Mouse (Mus musculus) limb, embryonic 10.5 days (tissue): ENCODE measurements around the gene Galnt6. TPM values are rescaled to one million over a fixed set of nuclear protein-coding genes. Genes with fewer than 3 reads are reported as not detected.
"Not testable (repeated sequence)": the region's sequence is repeated elsewhere in the genome, so short reads cannot be mapped to it uniquely, and the experiment has no call there.

ENCODE experiments used
- DNase-seq: peaks from one replicate; pipeline ENCODE4 v3.0.0-alpha.2; 2017; ENCODE audit warnings: low spot score
- H3K27ac ChIP-seq: fragments of 300-500 bp; sonication (generic); 2 replicates; pipeline ENCODE4 v1.5.1; 2016; ENCODE audit warnings: mild to moderate bottlenecking
- H3K27me3 ChIP-seq: fragments of 300-500 bp; sonication (generic); 2 replicates; pipeline ENCODE4 v1.6.1; 2016; ENCODE audit warnings: low read depth, mild to moderate bottlenecking; ENCODE audit not compliant: poor library complexity, severe bottlenecking
- H3K36me3 ChIP-seq: fragments of 300-500 bp; sonication (generic); 2 replicates; pipeline ENCODE4 v1.6.1; 2016; ENCODE audit warnings: mild to moderate bottlenecking, moderate library complexity
- H3K4me1 ChIP-seq: fragments of 300-500 bp; sonication (generic); 2 replicates; pipeline ENCODE4 v1.6.1; 2016
- H3K4me3 ChIP-seq: fragments of 300-500 bp; sonication (generic); 2 replicates; pipeline ENCODE4 v1.5.1; 2016; ENCODE audit warnings: mild to moderate bottlenecking, moderate library complexity
- H3K9me3 ChIP-seq: fragments of 300-500 bp; sonication (generic); replicated peaks from 2 replicates; pipeline ENCODE4 v1.6.1; 2016; ENCODE audit warnings: mild to moderate bottlenecking
- WGBS: fragments of 180-500 bp; shearing (Covaris S2); methylation state at CpG from one replicate; pipeline ENCODE4 v1.1.7; 2016; 5-methylcytosine and 5-hydroxymethylcytosine counted together
- polyA plus RNA-seq: library from polyadenylated mRNA; unstranded; fragments of >200 nt; fragmentation: Nextera tagmentation; extraction: Ambion mirVana; gene quantifications from 2 replicates; pipeline ENCODE4 v1.2.1, GENCODE M21; 2016

The Galnt6 gene
- 0.11 and 0.26 TPM in 2 replicates for polyA plus RNA-seq

- Histone ChIP-seq H3K27me3 (peaks cover 64% of the 10 kb centered on the region), H3K27ac (no peak within 1 kb of the TSS), H3K4me3 (peak within 1 kb of the TSS; percentile 50), H3K36me3 (no peaks in the 10 kb centered on the region), H3K9me3 (no peaks in the 10 kb centered on the region), H3K4me1 (peaks cover 17% of the 10 kb centered on the region)
- peak; percentile 64 for DNase-seq
- WGBS = 4% methylated on average over 57 of the region's 57 CpGs
Measured at GRCm38 (mm10) chr15:100729281-100729985, at the start of gene Galnt6. TSS of gene Galnt6 (minus strand) at chr15:100729376.

DNA sequence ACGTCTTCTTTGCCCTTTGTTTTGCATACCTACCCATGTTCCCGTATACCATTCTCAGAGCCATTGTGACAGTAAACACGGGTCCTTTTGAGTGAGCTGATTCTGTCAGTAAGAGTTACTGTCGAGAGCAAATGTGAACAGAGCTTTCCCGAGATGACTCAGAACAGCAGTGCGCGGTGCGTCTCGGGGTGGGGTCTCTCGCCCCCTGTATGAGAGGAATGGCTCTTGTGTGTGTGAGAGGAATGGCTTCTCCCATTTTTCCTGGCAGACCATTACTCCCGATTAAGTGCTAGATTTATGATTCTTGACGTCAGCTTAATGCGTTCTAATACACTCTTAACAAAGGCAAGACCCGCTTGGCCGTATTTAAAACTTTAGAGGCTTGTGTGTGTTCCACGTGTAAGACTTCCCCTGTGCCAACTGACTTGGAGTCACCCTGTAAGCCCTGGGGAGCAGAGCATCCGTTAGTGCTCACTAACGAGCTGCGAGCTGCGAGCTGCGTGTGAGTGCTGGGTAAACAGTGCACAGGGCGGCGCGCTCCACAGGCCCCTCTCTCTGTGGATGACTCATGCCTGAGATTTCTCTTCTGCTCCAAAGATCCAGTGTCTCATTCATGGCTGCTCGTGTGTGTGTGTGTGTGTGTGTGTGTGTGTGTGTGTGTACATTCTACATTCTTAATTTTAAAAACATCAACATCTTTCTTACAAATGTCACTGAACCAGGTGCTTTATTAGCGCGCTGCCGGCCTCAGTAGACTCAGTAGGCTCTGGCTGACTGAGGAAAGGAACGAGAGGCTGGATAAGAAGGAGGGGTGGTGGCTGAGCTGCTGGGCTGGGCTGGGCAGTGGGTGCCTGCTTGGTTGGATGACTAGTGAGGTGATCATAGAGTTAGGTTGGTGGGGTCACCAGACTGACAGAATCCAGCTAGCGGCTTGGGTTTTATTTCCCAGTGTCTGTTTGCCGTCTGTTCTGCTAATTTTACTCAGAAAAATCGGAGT is 48.1 kb upstream of the Galnt6 start:
- peak overlapping the region; percentile 33; the same call in 1 of the 2 replicates for H3K27ac ChIP-seq
- DNase-seq = no peak
- H3K9me3 ChIP-seq = no peaks in the 10 kb centered on the region
- no peaks in the 10 kb centered on the region for H3K36me3 ChIP-seq
- H3K4me3 ChIP-seq = no peak overlapping the region
- H3K4me1 ChIP-seq = peaks cover 59% of the 10 kb centered on the region
- 54% methylated on average over 32 of the region's 32 CpGs for WGBS
- H3K27me3 ChIP-seq = no peaks in the 10 kb centered on the region

DNA sequence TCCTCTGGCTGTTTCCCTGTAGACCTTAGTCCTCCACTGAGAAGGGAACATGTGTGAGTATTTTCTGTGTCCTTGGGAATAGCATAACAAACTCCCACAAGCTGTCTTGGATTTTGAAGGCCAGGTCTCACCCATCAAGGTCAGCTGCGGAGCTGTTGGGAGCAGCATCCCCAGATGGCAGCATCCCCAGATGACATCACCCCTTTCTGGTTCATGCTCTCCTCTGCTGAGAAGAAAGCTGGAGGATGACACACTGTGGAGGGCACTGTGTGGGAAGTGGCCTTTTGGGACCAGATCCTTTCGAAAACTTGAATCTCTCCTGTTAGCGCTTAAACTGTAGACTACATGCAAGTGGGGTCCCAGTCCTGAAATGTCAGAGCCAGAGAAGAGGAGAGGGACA is 47.2 kb upstream of the Galnt6 start:
- H3K9me3 ChIP-seq = no peaks in the 10 kb centered on the region
- peaks cover 59% of the 10 kb centered on the region for H3K4me1 ChIP-seq
- no peak overlapping the region for H3K4me3 ChIP-seq
- 95% methylated on average over 3 of the region's 3 CpGs for WGBS
- H3K27me3 ChIP-seq = no peaks in the 10 kb centered on the region
- no peaks in the 10 kb centered on the region for H3K36me3 ChIP-seq
- no peak for DNase-seq
- H3K27ac ChIP-seq = peak overlapping the region; percentile 6

GRCm38 (mm10) chr15:100775189-100776166 is 46.3 kb upstream of the Galnt6 start:
- no peaks in the 10 kb centered on the region for H3K27me3 ChIP-seq
- H3K9me3 ChIP-seq = no peaks in the 10 kb centered on the region
- H3K4me1 ChIP-seq = peaks cover 52% of the 10 kb centered on the region
- no peak overlapping the region for H3K4me3 ChIP-seq
- no peaks in the 10 kb centered on the region for H3K36me3 ChIP-seq
- 39% methylated on average over 19 of the region's 19 CpGs for WGBS
- peak overlapping the region; percentile 37 for H3K27ac ChIP-seq
- peak; percentile 44 for DNase-seq

GRCm38 (mm10) chr15:100773859-100774258 is 44.7 kb upstream of the Galnt6 start:
- 95% methylated on average over 6 of the region's 6 CpGs for WGBS
- not testable (repeated sequence) for H3K36me3 ChIP-seq, H3K27ac ChIP-seq, H3K9me3 ChIP-seq, DNase-seq, H3K4me3 ChIP-seq, H3K27me3 ChIP-seq
- H3K4me1 ChIP-seq = peaks cover 44% of the 10 kb centered on the region

DNA sequence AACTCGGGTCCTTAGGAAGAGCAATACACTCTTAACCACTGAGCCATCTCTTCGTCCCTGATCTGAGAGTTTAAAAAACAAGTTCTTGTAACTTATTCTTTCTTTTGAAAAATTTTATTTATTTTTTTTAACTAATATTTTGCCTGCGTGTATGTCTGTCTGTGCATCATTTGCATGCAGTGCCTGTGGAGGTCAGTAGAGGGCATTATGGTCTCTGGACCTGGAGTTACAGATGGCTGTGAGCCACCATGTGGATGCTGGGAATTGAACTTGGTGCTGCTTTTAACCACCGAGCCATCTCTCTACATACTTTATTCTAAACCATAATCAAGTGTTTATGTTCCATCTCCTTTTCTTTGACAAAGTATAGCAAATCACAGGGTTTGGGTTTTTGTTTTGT is 43.5 kb upstream of the Galnt6 start:
- WGBS = 89% methylated on average over 4 of the region's 4 CpGs
- no peak for DNase-seq
- H3K4me1 ChIP-seq = peaks cover 35% of the 10 kb centered on the region
- H3K27ac ChIP-seq = no peak overlapping the region
- no peaks in the 10 kb centered on the region for H3K36me3 ChIP-seq
- H3K27me3 ChIP-seq = no peaks in the 10 kb centered on the region
- no peak overlapping the region for H3K4me3 ChIP-seq
- no peaks in the 10 kb centered on the region for H3K9me3 ChIP-seq

DNA sequence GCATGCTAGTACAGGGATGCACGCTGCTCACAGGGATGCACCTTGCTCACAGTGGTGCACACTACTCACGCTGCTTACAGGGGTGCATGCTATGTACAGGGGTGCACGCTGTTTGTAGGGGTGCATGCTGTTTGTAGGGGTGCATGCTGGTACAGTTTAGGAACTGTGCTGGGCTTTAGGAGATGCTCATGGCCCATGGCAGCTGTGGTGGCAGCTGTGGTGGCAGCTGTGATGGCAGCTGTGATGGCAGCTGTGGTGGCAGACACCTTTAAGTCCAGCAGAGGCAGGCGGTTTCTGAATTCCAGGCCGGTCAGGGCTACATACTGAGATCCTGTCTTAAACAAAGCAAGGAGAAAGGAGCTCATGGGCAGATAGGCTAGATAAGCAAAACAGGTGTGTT is 41.2 kb upstream of the Galnt6 start:
- no peak for DNase-seq
- Histone ChIP-seq H3K4me3 (no peak overlapping the region), H3K4me1 (peaks cover 14% of the 10 kb centered on the region), H3K27ac (no peak overlapping the region), H3K36me3 (no peaks in the 10 kb centered on the region), H3K27me3 (no peaks in the 10 kb centered on the region), H3K9me3 (no peaks in the 10 kb centered on the region)
- 97% methylated on average over 5 of the region's 5 CpGs for WGBS

DNA sequence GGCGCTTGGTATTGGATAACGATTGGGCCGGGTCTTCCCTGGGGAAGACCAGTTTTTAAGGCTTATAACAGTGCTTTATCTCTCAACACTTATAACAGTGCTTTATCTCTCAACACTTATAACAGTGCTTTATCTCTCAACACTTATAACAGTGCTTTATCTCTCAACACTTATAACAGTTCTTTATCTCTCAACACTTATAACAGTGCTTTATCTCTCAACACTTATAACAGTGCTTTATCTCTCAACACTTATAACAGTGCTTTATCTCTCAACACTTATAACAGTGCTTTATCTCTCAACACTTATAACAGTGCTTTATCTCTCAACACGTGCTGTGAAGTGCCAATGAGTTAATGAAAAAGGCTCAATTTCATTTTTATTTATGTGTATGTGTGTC is 39.8 kb upstream of the Galnt6 start:
- H3K4me1 ChIP-seq, H3K9me3 ChIP-seq, H3K4me3 ChIP-seq, H3K27me3 ChIP-seq, H3K36me3 ChIP-seq, H3K27ac ChIP-seq, DNase-seq: not testable (repeated sequence)
- 87% methylated on average over 4 of the region's 4 CpGs for WGBS

DNA sequence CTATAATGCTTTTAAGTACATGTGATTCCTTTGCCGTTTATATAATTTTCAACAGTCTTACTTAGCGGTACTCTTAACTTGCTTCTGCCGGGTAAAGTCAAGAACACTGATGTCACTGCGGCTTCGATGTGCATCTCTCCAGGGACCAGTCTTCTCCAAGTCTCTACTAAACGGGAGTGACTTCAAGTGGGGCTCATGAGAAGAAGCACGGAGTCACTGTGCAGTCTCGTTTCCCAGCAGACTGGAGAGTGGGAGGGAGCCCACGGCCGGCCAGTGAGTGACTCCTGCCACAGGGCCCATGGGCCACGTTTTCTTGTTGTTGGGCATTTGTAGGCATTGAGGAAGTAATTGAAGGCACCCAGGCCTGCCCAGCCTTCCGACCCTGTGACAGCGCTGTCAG is 38.7 kb upstream of the Galnt6 start:
- Histone ChIP-seq H3K9me3 (no peaks in the 10 kb centered on the region), H3K4me1 (peaks cover 6% of the 10 kb centered on the region; the same call in 1 of the 2 replicates), H3K36me3 (no peaks in the 10 kb centered on the region), H3K4me3 (no peak overlapping the region), H3K27ac (no peak overlapping the region), H3K27me3 (peaks cover 13% of the 10 kb centered on the region)
- WGBS = 90% methylated on average over 13 of the region's 13 CpGs
- DNase-seq = no peak

GRCm38 (mm10) chr15:100766826-100767225 is 37.6 kb upstream of the Galnt6 start:
- Histone ChIP-seq H3K36me3 (no peaks in the 10 kb centered on the region), H3K9me3 (no peaks in the 10 kb centered on the region), H3K4me1 (peaks cover 16% of the 10 kb centered on the region), H3K27me3 (peaks cover 23% of the 10 kb centered on the region), H3K27ac (no peak overlapping the region), H3K4me3 (no peak overlapping the region)
- no peak for DNase-seq
- 76% methylated on average over 9 of the region's 9 CpGs for WGBS

- Histone ChIP-seq H3K27ac (no peak overlapping the region), H3K4me3 (no peak overlapping the region), H3K9me3 (no peaks in the 10 kb centered on the region), H3K27me3 (peaks cover 24% of the 10 kb centered on the region), H3K4me1 (peaks cover 31% of the 10 kb centered on the region), H3K36me3 (no peaks in the 10 kb centered on the region)
- 75% methylated on average over 16 of the region's 16 CpGs for WGBS
- no peak for DNase-seq
Measured at GRCm38 (mm10) chr15:100764163-100764951, 35.2 kb upstream of the Galnt6 start.
